Mouse (Mus musculus): ENCODE data around the gene Pou6f1.

GRCm38 (mm10) chr15:100525405-100525804 lies 74.4 kb downstream of the Pou6f1 start:
- TF ChIP-seq CTCF (IDR thresholded peaks at IDR 0.05; ENCODE audit: low read depth, low read length) = no peak
- TF ChIP-seq POLR2A (IDR thresholded peaks at IDR 0.05; ENCODE audit: extremely low read depth, insufficient read depth, low read length) = no peak
